Mouse (Mus musculus) splenic B cell, adult 2 months (primary cell): ENCODE measurements at regions not wholly inside any gene's neighbourhood (a gene's known extent, or its start where the extent isn't known, plus 50 kb on each side); places are given as distances from the start of the nearest gene placed in this dataset.
"Not testable (repeated sequence)": the region's sequence is repeated elsewhere in the genome, so short reads cannot be mapped to it uniquely, and the experiment has no call there.

ENCODE experiments used
- DNase-seq: peaks from one replicate; pipeline ENCODE4 v3.0.0-alpha.2; 2011; ENCODE audit warnings: low read depth, low spot score
- H3K27me3 ChIP-seq: 2 replicates; pipeline ENCODE4 v1.6.1; 2012; ENCODE audit warnings: mild to moderate bottlenecking, low read length, moderate library complexity, mixed read lengths; ENCODE audit not compliant: control insufficient read depth, poor library complexity, insufficient read depth, severe bottlenecking
- H3K36me3 ChIP-seq: 2 replicates; pipeline ENCODE4 v1.6.1; 2012; ENCODE audit warnings: mild to moderate bottlenecking, low read length, moderate library complexity, mixed read lengths; ENCODE audit not compliant: control insufficient read depth, poor library complexity, insufficient read depth, severe bottlenecking

DNA sequence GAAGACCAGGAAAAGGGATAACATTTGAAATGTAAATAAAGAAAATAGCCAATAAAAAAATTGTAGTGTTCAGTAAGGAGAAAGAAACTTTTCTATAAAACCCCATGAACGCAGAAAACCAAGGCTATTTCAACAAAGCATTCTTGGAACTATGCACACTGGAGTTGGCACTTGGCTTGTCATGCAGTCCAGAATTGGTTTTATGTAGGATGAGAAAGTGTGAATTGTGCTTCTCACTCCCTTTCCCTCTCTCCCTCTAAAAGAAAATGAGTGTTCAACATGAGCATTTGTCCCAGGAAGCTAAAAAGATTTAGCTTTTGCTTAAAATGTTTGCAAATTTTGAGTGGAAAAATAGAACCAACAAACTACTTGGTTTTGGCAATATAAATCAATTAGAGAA lies 841.6 kb upstream of the Adam24 start:
- DNase-seq: no peak
- no peaks in the 10 kb centered on the region for H3K36me3 ChIP-seq
- no peaks in the 10 kb centered on the region for H3K27me3 ChIP-seq

GRCm38 (mm10) chr8:39846854-39847253 lies 828.0 kb upstream of the Adam24 start:
- no peaks in the 10 kb centered on the region for H3K36me3 ChIP-seq
- DNase-seq: no peak
- H3K27me3 ChIP-seq: no peaks in the 10 kb centered on the region

GRCm38 (mm10) chr8:39862544-39862943 lies 812.3 kb upstream of the Adam24 start:
- Histone ChIP-seq H3K36me3 (no peaks in the 10 kb centered on the region), H3K27me3 (no peaks in the 10 kb centered on the region)
- DNase-seq: no peak

- no peaks in the 10 kb centered on the region for H3K27me3 ChIP-seq
- no peak for DNase-seq
- H3K36me3 ChIP-seq: no peaks in the 10 kb centered on the region
Measured at GRCm38 (mm10) chr8:39902251-39902650, 772.6 kb upstream of the Adam24 start.

DNA sequence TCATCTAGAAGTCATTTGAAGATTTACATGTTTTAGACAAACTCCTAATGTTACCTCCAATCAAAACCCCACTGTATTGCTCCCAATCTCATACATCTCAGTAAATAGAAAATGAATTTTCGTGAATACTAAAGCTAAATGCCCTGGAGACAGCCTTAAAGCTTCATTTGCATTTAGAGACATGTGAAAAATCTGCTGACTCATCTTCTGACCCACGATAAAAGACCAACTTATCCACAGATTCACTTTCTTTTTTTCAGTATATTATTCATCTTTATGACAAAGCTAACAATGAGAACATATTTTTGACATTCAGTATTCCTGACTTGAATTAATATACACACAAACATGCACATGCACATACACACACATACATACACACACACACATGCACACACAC lies 762.0 kb upstream of the Adam24 start:
- Histone ChIP-seq H3K27me3 (no peaks in the 10 kb centered on the region), H3K36me3 (no peaks in the 10 kb centered on the region)
- DNase-seq: no peak

DNA sequence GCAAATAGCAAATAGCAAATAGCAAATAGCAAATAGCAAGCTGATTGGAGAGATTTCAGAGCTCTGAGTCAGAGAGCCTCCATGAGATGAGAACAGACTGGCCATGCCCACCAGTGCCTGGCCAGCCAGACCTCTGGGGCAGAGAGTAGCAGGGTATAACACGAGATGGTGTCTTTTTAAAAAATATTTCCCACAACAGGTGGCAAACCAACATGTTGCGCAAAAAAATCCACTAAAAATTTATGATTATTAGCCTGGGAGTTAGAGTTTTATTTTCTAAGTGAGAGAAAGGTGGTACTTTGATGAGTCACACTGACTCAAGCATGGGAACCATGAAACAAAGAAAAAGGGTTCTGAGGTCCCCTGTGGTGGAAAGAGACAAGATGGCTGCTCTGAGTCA lies 753.5 kb upstream of the Adam24 start:
- DNase-seq: no peak
- no peaks in the 10 kb centered on the region for H3K27me3 ChIP-seq

DNA sequence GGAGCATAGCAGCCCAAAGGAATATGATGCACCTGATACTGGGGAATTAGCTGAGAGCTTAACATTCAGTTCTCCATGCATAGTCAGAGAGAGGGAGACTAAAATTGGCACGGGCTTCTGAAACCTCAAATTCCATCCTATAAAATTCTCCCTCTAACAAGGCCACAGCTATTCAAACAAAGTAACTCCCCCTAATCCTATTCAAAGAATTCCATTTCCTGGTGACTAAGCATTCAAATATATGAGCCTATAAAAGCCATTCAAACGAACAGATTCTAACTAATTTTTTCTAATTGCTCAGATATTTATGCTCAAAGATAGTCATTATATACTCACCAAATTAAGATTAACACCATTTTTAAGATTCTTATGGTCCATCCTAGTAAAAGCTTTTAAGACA lies 751.1 kb upstream of the Adam24 start:
- no peaks in the 10 kb centered on the region for H3K27me3 ChIP-seq
- DNase-seq: no peak
- H3K36me3 ChIP-seq: no peaks in the 10 kb centered on the region

More for the DNA sequence above, 753.5 kb upstream of the Adam24 start:
- H3K36me3 ChIP-seq: no peaks in the 10 kb centered on the region

DNA sequence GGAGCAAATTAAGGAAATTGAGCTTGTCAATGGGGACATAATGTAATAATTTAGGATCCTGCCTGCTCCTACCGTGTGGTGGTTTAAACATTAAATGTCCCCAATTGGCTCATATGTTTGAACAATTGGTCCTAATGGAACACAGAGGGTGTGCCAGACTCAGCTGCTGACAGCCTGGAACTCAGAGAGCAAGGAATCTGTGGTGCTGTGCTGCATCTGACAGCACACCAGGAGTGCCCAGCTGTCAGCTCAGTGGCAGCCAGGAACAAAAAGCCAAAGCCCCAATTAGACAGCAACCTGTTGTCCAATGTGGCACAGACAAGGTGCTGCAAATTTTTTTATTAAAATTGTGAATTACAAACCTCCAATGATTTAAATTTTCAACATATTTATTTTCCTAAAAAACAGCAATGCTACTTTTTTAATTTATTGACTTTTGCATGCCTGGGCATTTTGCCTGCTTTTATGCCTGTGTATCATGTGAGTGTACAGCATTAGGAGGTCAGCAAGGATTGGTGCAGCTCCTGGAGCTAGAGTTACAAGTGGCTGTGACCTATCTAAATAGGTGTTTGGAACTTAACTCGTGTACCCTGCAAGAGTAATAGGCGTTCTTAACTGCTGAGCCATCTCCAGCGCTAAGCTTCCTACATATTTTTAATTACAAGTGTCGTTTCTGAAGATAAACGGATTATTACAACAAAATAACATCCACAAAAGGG lies 724.5 kb upstream of the Adam24 start:
- H3K27me3 ChIP-seq: no peaks in the 10 kb centered on the region

DNA sequence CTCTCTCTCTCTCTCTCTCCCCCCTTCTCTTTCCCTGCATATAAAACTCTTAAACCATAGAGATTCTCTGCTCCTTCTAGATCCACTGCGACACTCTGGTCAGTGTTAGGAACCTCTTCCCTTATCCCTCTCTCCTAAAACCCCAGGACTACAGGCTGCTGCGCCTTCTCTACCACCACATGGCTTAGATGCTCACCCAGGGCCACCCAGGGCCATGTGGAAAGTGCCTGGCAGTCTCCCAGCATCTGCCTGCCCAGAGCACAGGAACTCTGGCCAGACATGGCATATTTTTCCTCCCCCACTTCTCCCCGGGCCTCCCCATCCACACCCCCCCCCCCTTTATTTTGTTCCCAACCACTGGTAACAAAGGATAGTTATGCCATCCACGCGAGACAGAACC lies 720.4 kb upstream of the Adam24 start:
- DNase-seq: no peak
- no peaks in the 10 kb centered on the region for H3K36me3 ChIP-seq

More for the DNA sequence above, 724.5 kb upstream of the Adam24 start:
- no peaks in the 10 kb centered on the region for H3K36me3 ChIP-seq
- no peak for DNase-seq

DNA sequence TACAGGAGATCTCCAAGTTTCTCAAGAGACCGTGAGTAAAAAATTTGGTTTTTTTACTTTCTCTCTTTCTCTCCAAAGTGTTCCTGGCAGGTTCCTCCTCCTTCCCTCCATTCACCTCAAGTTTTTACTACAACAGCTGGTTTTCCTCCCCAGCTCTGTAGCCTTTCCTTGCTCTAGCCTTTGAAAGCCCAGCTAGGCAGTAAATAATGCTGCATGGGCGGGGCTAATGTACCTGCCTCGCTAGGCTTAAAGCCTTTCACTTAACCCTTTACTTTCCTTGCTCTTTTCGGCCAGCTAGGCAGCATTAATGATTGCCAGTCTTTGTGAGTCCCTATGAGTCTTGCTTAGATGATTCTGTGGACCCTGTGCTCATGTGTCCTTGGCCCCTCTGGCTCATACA lies 720.0 kb upstream of the Adam24 start:
- DNase-seq: no peak
- Histone ChIP-seq H3K27me3 (no peaks in the 10 kb centered on the region), H3K36me3 (no peaks in the 10 kb centered on the region)

More for the DNA sequence above, 720.4 kb upstream of the Adam24 start:
- H3K27me3 ChIP-seq: no peaks in the 10 kb centered on the region

GRCm38 (mm10) chr8:40005207-40005837 lies 669.6 kb upstream of the Adam24 start:
- Histone ChIP-seq H3K36me3 (no peaks in the 10 kb centered on the region), H3K27me3 (no peaks in the 10 kb centered on the region)
- no peak for DNase-seq

- H3K36me3 ChIP-seq: no peaks in the 10 kb centered on the region
- no peak for DNase-seq
- H3K27me3 ChIP-seq: no peaks in the 10 kb centered on the region
Measured at GRCm38 (mm10) chr8:40019281-40019943, 655.5 kb upstream of the Adam24 start.

- DNase-seq: no peak
- Histone ChIP-seq H3K27me3 (no peaks in the 10 kb centered on the region), H3K36me3 (no peaks in the 10 kb centered on the region)
Measured at GRCm38 (mm10) chr8:40064145-40064544, 610.7 kb upstream of the Adam24 start.

GRCm38 (mm10) chr8:40071131-40071530 lies 603.7 kb upstream of the Adam24 start:
- Histone ChIP-seq H3K36me3 (no peaks in the 10 kb centered on the region), H3K27me3 (no peaks in the 10 kb centered on the region)
- DNase-seq: no peak

- not testable (repeated sequence) for H3K27me3 ChIP-seq, DNase-seq, H3K36me3 ChIP-seq
Measured at GRCm38 (mm10) chr8:40080976-40081375, 593.9 kb upstream of the Adam24 start.
